Mouse (Mus musculus): Measurements from ENCODE around the gene Bfar.

GRCm38 (mm10) chr16:13640064-13640463 is 31.6 kb upstream of the Bfar start:
- TF ChIP-seq CTCF (IDR thresholded peaks at IDR 0.05; ENCODE audit: control insufficient read depth, insufficient read depth, low read length) (0 out of 2 replicates have a peak, but pooled peaks have one; percentile 32), POLR2A (IDR thresholded peaks at IDR 0.05; ENCODE audit: borderline replicate concordance, control insufficient read depth, low read depth, low read length) (no peak)

All from bone marrow, adult 2 months (tissue).